16 mouse cellular contexts compared by ENCODE assay signal in the genomic region with DNA sequence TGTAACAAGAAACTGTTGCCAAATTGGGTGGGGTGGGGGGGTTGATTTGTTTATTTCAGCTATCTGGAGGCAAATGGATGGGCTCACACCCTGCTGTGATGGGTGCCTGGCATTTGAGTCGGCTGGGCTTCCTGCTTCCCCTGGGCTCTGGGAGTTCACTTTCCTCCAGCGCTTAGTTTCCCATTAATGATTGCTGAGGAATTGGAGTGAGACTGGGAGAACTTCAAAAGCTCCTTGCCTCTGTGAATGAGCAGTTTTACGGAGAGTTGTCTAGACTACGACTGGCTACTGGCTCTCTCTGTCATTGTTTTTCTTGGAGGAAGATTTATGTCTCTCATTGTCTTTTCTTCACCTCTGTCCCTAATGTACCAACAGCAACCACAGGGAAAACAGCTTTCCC. TPM values are rescaled to one million over a fixed set of nuclear protein-coding genes. Genes with fewer than 3 reads are reported as not detected.
DNase-seq lines count a peak whose midpoint lies in the region; ATAC-seq and TF ChIP-seq lines count a peak whose summit lies in the region.
"Had no signal": no experiment of that assay in that cellular context is flagged by ENCODE, and none has a peak within 500 bp of the region (broad histone marks: within the 10 kb centered on the region; RNA-seq: fewer than 3 reads in every experiment).

No protein-coding gene starts in this region.

- peak; percentile 26; the same call in 1 of the 2 replicates for ATAC-seq in lung, embryonic 14.5 days (ENCODE audit: insufficient read depth)
- ATAC-seq in neural tube, embryonic 12.5 days (ENCODE audit: low FRiP score, low read depth) = no peak
- ATAC-seq: liver, embryonic 12.5 days had no signal

- H3K4me1 ChIP-seq in lung, embryonic 14.5 days (ENCODE audit: insufficient read depth) = peaks cover 15% of the 10 kb centered on the region
- peaks cover 14% of the 10 kb centered on the region for H3K4me1 ChIP-seq in neural tube, embryonic 12.5 days

- H3K9ac ChIP-seq in lung, embryonic 14.5 days = no peak overlapping the region
- H3K9ac ChIP-seq in neural tube, embryonic 12.5 days = no peak overlapping the region
- H3K9ac ChIP-seq: hindbrain, embryonic 14.5 days; liver, embryonic 12.5 days had no signal

- H3K27ac ChIP-seq in lung, embryonic 14.5 days (ENCODE audit: low read depth) = peak overlapping the region; percentile 44; the same call in 1 of the 2 replicates
- no peak overlapping the region for H3K27ac ChIP-seq in neural tube, embryonic 12.5 days
- H3K27ac ChIP-seq: hindbrain, embryonic 14.5 days; layer of hippocampus, adult 2 months; liver, embryonic 12.5 days had no signal

- WGBS in lung, embryonic 14.5 days = 4% methylated on average over 4 of the region's 4 CpGs
- under 1% methylated on average over 4 of the region's 4 CpGs for WGBS in neural tube, embryonic 12.5 days

- no peak overlapping the region for H3K4me2 ChIP-seq in lung, embryonic 14.5 days
- H3K4me2 ChIP-seq in neural tube, embryonic 12.5 days (replicated peaks) = peak overlapping the region; percentile 19; the same call in 1 of the 2 replicates
- H3K4me2 ChIP-seq: hindbrain, embryonic 14.5 days; liver, embryonic 12.5 days had no signal

- no peak overlapping the region for H3K4me3 ChIP-seq in lung, embryonic 14.5 days (ENCODE audit: low read depth, low read length)
- H3K4me3 ChIP-seq in neural tube, embryonic 12.5 days = no peak overlapping the region
- H3K4me3 ChIP-seq: layer of hippocampus, adult 2 months; liver, embryonic 12.5 days; megakaryocyte, embryonic 14.5 days had no signal

- H3K9me3 ChIP-seq in lung, embryonic 14.5 days (ENCODE audit: low read depth, low read length) = no peaks in the 10 kb centered on the region
- no peaks in the 10 kb centered on the region for H3K9me3 ChIP-seq in neural tube, embryonic 12.5 days
- H3K9me3 ChIP-seq: liver, embryonic 12.5 days; megakaryocyte, embryonic 14.5 days had no signal

- H3K27me3 ChIP-seq in lung, embryonic 14.5 days (ENCODE audit: insufficient read depth, low read length) = no peaks in the 10 kb centered on the region
- H3K27me3 ChIP-seq in neural tube, embryonic 12.5 days (replicated peaks) = no peaks in the 10 kb centered on the region
- H3K27me3 ChIP-seq: liver, embryonic 12.5 days; megakaryocyte, embryonic 14.5 days had no signal

- TF ChIP-seq CTCF in lung, embryonic 14.5 days (IDR thresholded peaks at IDR 0.05; ENCODE audit: low read depth) = no peak

- no peaks in the 10 kb centered on the region for H3K36me3 ChIP-seq in lung, embryonic 14.5 days (ENCODE audit: insufficient read depth)
- H3K36me3 ChIP-seq in neural tube, embryonic 12.5 days = no peaks in the 10 kb centered on the region
- H3K36me3 ChIP-seq: liver, embryonic 12.5 days had no signal

- DNase-seq in embryo, embryonic 10.5 days (ENCODE audit: low spot score) = peak; percentile 30
- DNase-seq in embryo, embryonic 9.5 days (ENCODE audit: extremely low spot score) = no peak
- peak; percentile 44 for DNase-seq in lung, embryonic 14.5 days
- no peak for DNase-seq in lung, postnatal 25 days (ENCODE audit: low spot score)
- DNase-seq in kidney, adult 9 months = peak; percentile 68
- no peak for DNase-seq in layer of hippocampus, postnatal 10 days (ENCODE audit: low spot score in 2 of 2)
- DNase-seq in testis, postnatal 14 days (ENCODE audit: low spot score) = no peak
- DNase-seq: adrenal gland, postnatal 10 days; cerebellum, postnatal 36 days; heart, adult 11 months; thymus, postnatal 25 days had no signal

RNA-seq across cellular contexts. Expression of a gene that starts 36.2 kb away (rescaled TPM):
- 14.2 and 14.3 TPM in 2 replicates for polyA plus RNA-seq in lung, embryonic 14.5 days (2014; fragmentation: Nextera tagmentation; extraction: Ambion mirVana)
- 51.0 and 58.2 TPM in 2 replicates for polyA plus RNA-seq in neural tube, embryonic 12.5 days (2016; fragmentation: Nextera tagmentation; extraction: Ambion mirVana)
- 10 to 100 TPM; 29.9 to 31.4 TPM for total RNA-seq in layer of hippocampus, postnatal 10 days (2021)

Comparison
In these comparisons a context has a peak if more than half of its experiments do, and no peak if none do; other contexts are left out.
1. DNase-seq: peak in embryo, embryonic 10.5 days (single experiment), lung, embryonic 14.5 days (single experiment) and kidney, adult 9 months (single experiment); none in embryo, embryonic 9.5 days (single experiment), lung, postnatal 25 days (single experiment), layer of hippocampus, postnatal 10 days (0 of 2) and testis, postnatal 14 days (single experiment).